Mouse (Mus musculus) heart, adult 2 months (tissue): Measurements from ENCODE around the gene C87436.

Experiments used
- CTCF ChIP-seq: fragments of 200-600 bp; IDR thresholded peaks from 2 replicates; pipeline ENCODE4 v1.8.1; 2022; ENCODE audit warnings: antibody characterized with exemption, mild to moderate bottlenecking, moderate library complexity
- EP300 ChIP-seq: fragments of 200-500 bp; IDR thresholded peaks from 2 replicates; pipeline ENCODE4 v1.6.1; 2011; ENCODE audit warnings: low read depth, low read length, control low read depth; ENCODE audit not compliant: insufficient read depth
- POLR2A ChIP-seq: fragments of 200-500 bp; IDR thresholded peaks from 2 replicates; pipeline ENCODE4 v1.6.1; 2011; ENCODE audit warnings: mild to moderate bottlenecking, low read depth, low read length, control low read depth; ENCODE audit not compliant: insufficient read depth

GRCm38 (mm10) chr6:86497071-86497815 is 59.1 kb downstream of the C87436 start:
- TF ChIP-seq POLR2A (peak; percentile 52; the same call in 1 of the 2 replicates), CTCF (peak; percentile 48), EP300 (peak; percentile 13; the same call in 1 of the 2 replicates)
